Mouse (Mus musculus): ENCODE measurements around the gene Nmd3. TPM values are rescaled to one million over a fixed set of nuclear protein-coding genes. Genes with fewer than 3 reads are reported as not detected.

Gene Nmd3
- total RNA-seq, 2 experiments from 2014 or later, result 118 to 140 TPM

DNA sequence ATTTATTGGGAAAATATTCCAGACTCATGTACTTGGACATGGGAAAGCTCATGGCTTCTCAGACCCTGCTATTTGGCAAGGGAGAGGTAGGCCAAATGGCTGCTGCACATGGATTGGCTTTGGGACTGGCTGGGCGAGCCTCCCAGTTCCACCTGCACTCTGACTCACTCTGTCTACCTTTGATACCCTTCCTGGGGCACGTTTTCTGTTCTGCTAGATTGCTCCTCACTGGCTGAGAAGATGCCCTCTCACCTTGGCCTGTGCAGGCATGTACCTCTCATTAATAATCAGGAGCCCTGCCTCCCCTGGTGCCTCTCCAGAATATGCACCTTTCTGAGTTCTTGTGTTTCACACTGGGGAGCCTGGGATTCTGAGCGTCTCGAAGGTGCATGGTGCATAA is 39.4 kb downstream of the Nmd3 start:
- ATAC-seq (replicated peaks; ENCODE audit: low FRiP score, low TSS enrichment, poor library complexity, severe bottlenecking), result no peak

DNA sequence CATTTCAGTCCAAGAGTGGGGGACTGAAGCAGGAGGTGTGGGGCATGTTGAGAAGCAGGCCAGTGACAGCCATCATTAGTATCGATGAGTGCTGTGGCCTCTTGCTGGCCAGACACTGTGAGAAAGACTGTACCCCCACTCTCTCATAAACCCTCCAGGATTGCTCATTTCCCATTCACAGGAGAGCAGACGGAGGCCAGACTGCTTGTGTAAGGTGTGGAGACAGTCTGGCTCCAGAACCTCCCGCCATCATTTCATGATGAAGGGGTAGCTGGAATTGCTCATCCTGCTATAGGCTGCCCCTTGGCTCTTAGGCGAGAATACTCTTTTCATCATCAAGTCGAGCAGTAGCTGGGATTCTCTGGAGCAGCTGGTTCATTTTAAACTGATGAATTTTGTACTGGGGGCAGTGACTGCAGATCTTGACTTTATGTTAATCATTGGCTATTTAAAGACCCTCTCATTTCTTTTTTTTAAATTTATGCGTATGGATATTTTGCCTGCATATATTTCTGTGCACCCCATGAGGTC is 41.1 kb downstream of the Nmd3 start:
- ATAC-seq (replicated peaks; ENCODE audit: low FRiP score, low TSS enrichment, poor library complexity, severe bottlenecking), result no peak

GRCm38 (mm10) chr3:69763630-69764565 is 42.1 kb downstream of the Nmd3 start:
- no peak for ATAC-seq (replicated peaks; ENCODE audit: low FRiP score, low TSS enrichment, poor library complexity, severe bottlenecking)

GRCm38 (mm10) chr3:69765206-69765605 is 43.4 kb downstream of the Nmd3 start:
- no peak for ATAC-seq (replicated peaks; ENCODE audit: low FRiP score, low TSS enrichment, poor library complexity, severe bottlenecking)

DNA sequence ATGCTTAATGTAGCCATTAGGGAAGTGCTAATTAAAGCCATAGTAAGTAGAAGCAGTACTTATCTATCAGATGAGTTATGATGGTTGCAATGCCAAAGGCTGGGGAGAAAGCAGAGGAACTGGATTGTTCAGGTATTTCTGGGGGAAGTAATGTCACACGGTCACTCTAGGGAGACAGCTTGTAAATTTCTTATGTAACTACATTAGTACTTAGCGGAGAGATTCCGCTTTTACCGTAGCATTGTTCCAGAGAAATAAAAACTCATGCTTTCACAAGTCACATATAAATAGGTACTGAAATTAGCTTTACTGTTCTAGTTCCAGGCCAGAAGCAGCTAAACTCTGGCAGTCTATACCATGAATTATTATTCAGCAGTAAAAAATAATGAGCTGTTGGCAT is 47.4 kb downstream of the Nmd3 start:
- ATAC-seq (replicated peaks; ENCODE audit: low FRiP score, low TSS enrichment, poor library complexity, severe bottlenecking), result no peak

DNA sequence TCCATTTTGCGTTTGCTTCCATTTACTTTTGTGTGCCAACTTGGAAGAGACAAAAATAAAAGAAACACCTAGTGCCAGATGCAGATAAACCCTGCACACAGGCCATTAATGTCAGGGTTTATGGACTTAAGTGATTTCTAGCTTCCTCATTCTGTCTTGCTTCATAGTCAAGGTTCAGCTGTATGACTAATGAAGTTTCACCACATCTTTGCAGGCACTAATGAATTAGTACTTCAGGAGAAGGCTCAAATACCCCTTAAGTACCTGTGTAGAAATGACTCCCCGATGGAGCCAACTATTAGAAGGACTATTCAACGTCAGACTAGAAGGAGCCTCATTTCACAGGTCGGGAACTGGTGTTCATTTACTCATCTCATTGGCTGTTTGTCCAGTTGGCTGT is 51.6 kb downstream of the Nmd3 start:
- ATAC-seq (replicated peaks; ENCODE audit: low FRiP score, low TSS enrichment, poor library complexity, severe bottlenecking), result no peak

DNA sequence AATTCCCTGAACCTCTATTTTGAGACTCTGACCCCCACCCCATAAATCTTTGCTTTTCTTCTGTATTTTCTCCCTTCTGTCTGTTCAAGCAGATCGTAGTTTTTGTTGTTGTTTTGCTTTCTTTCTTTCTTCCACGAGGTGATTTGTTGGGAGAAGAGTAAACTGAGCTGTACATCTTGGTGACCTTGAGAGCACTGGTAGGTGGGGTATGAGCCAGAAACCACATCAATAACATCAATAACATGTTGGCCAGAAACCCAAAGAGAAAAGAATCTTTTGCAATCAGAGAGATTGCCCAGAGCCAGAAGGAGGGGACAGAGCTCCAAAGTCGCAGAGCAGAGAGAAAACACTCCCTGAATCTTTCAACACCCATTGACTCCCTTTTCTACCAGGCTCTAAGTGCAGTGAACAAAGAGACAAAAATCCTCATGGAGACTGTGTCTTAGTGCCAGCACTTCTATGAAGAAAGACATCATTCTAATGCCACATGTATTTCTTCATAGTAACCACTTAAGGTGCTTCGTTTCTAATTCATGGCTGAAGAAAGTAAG is 57.5 kb downstream of the Nmd3 start:
- no peak for ATAC-seq (replicated peaks; ENCODE audit: low FRiP score, low TSS enrichment, poor library complexity, severe bottlenecking)

- ATAC-seq (replicated peaks; ENCODE audit: low FRiP score, low TSS enrichment, poor library complexity, severe bottlenecking), result no peak
Measured at GRCm38 (mm10) chr3:69792823-69793417, 71.1 kb downstream of the Nmd3 start.

GRCm38 (mm10) chr3:69797533-69797932 is 75.7 kb downstream of the Nmd3 start:
- no peak for ATAC-seq (replicated peaks; ENCODE audit: low FRiP score, low TSS enrichment, poor library complexity, severe bottlenecking)

DNA sequence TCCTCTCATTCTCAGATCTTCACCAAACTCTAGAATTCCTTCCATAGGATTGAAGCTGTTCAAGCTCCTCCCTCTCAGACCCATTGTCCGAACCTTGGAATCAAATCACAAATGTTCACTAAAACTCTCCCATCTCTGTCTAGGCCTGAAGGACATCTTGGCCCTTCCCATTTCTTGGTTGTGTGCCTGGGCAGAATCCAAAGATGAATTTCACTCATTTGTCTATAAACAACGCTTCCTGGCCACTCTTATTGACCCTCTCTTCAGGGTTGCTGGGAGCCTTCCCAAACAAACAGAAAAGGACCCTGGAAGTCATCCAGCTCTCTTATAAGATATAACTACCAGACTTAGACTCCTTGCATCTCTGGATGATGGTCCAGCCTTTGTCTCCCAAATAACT is 76.2 kb downstream of the Nmd3 start:
- ATAC-seq (replicated peaks; ENCODE audit: low FRiP score, low TSS enrichment, poor library complexity, severe bottlenecking), result no peak

DNA sequence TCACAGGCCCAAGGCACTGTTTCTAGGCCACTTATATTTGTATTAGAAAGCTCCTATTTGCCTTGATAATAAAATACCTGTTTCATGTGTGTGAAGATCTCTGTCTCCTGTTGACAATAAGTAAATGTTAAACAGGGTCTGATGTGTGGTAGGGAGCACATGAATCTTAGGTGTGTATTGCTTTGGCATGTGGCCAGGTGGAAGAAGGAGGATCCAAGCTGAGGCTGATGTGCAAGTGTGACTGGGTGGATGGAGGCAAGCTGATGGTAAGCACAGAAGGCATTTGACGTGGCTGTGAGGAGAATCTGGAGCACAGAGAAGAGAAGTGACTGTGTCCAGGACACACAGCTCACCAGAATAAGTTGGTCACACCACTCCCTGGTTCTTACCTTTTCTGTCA is 77.3 kb downstream of the Nmd3 start:
- ATAC-seq (replicated peaks; ENCODE audit: low FRiP score, low TSS enrichment, poor library complexity, severe bottlenecking), result no peak

DNA sequence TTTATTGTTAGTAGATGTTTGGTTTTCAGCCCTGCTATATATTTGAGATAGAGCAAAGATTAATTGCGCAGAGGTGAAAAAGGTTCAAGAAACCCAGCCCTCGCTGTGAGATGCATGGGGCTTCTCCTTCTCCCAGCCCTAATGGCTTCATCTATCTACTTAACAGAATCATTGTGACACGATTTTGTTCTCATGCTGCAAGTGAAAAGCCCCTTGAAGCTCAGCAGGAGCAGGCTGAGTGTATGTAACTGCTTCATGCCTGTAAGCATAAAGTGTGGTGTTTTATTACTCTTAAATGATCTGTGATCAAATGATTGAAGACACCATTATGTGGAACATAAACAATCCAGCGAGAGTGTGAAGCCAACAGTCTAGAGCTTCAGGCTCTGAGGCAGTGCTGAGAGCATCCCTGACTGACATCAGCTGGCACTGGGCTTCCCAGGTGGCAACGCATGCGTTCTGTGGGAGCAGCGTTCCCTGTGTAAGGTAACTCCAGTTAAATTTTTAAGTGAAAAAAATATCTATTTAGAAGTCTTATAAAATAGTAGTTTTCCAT is 79.1 kb downstream of the Nmd3 start:
- no peak for ATAC-seq (replicated peaks; ENCODE audit: low FRiP score, low TSS enrichment, poor library complexity, severe bottlenecking)

DNA sequence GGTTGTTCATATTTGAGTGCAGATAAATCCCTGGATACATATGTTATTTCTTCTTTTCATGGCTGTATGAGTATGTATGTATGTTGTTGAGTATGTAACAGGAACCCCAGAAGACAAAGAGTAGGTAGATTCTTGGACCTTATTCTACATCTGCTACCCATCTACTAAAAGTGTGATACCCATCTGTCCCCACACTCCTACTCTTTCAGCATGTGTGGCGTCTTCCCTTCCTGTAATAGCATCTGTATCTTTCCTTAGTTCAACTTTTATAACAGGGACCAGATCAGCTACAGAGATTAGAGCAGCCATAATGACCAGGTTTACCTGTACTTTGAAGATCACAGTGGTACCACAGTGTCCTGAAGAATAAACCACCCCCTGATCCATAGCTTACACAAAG is 81.4 kb downstream of the Nmd3 start:
- ATAC-seq (replicated peaks; ENCODE audit: low FRiP score, low TSS enrichment, poor library complexity, severe bottlenecking), result no peak

Other genes starting within 250 kb of the Nmd3 start
- 0.82 TPM in 1 of 2 replicates, not detected in the other for gene B3galnt1, start 123.0 kb upstream of the Nmd3 start, total RNA-seq (2014; fragmentation: Nextera tagmentation)
- 0.99 TPM in 1 of 2 replicates, not detected in the other for gene B3galnt1, start 123.0 kb upstream of the Nmd3 start, total RNA-seq (2017)
- gene Sptssb, start 138.0 kb downstream of the Nmd3 start, total RNA-seq (2014; fragmentation: Nextera tagmentation), result not detected in 2 replicates
- gene Sptssb, start 138.0 kb downstream of the Nmd3 start, total RNA-seq (2017), result not detected in 2 replicates